Mouse (Mus musculus) liver, embryonic 14.5 days (tissue): ENCODE measurements around the gene Fam228b. TPM values are rescaled to one million over a fixed set of nuclear protein-coding genes. Genes with fewer than 3 reads are reported as not detected.
A peak's percentile ranks its signal among the peaks of the same experiment; 100 is the strongest.

Source experiments
- ATAC-seq: fragments of 200-750 bp; cut with Nextera tagmentation; 2 replicates; pipeline ENCODE4 v1.8.0; 2017; ENCODE audit warnings: moderate number of reproducible peaks, mild to moderate bottlenecking, moderate library complexity; ENCODE audit not compliant: insufficient read depth
- DNase-seq, 3 experiments: peaks; one replicate each; pipeline ENCODE4 v3.0.0-alpha.2; 2012 to 2013; ENCODE audit warnings: low read depth in 3 of 3, low spot score in 3 of 3
- H3K27ac ChIP-seq: fragments of 300-500 bp; sonication (generic); 2 replicates; pipeline ENCODE4 v1.5.1; 2014; ENCODE audit warnings: moderate library complexity, mild to moderate bottlenecking, control low read depth, inconsistent platforms
- H3K27me3 ChIP-seq: fragments of 300-500 bp; sonication (generic); 2 replicates; pipeline ENCODE4 v1.6.1; 2014; ENCODE audit warnings: mild to moderate bottlenecking, low read length, moderate library complexity; ENCODE audit not compliant: control insufficient read depth, insufficient read depth
- H3K36me3 ChIP-seq: fragments of 300-500 bp; sonication (generic); replicated peaks from 2 replicates; pipeline ENCODE4 v1.6.1; 2014; ENCODE audit warnings: low read depth; ENCODE audit not compliant: control insufficient read depth, insufficient read depth
- H3K4me1 ChIP-seq, 2 experiments: fragments of 200-500 bp in 1 of 2; fragments of 300-500 bp in 1 of 2; sonication (generic) in 1 of 2; replicated peaks; 2 replicates each; pipeline ENCODE4 v1.6.1; 2012 to 2014; ENCODE audit warnings: antibody characterized with exemption in 1 of 2, inconsistent platforms in 1 of 2, low read length in 1 of 2; ENCODE audit not compliant: control insufficient read depth in 2 of 2, insufficient read depth in 2 of 2
- H3K4me2 ChIP-seq: fragments of 300-500 bp; sonication (generic); 2 replicates; pipeline ENCODE4 v1.6.1; 2014; ENCODE audit warnings: low read depth, mild to moderate bottlenecking, control low read depth, moderate library complexity
- H3K4me3 ChIP-seq, 2 experiments: fragments of 200-500 bp in 1 of 2; fragments of 300-500 bp in 1 of 2; sonication (generic) in 1 of 2; 2 replicates each; pipeline ENCODE4 v1.5.1; 2012 to 2014; ENCODE audit warnings: low read depth in 2 of 2, low read length in 2 of 2, mild to moderate bottlenecking in 2 of 2, control low read depth in 1 of 2, inconsistent platforms in 1 of 2, moderate library complexity in 1 of 2; ENCODE audit not compliant: insufficient read depth in 1 of 2
- H3K9ac ChIP-seq: fragments of 300-500 bp; sonication (generic); replicated peaks from 2 replicates; pipeline ENCODE4 v1.6.1; 2014; ENCODE audit warnings: mild to moderate bottlenecking, control low read depth, moderate library complexity
- H3K9me3 ChIP-seq: fragments of 300-500 bp; sonication (generic); 2 replicates; pipeline ENCODE4 v1.6.1; 2016; ENCODE audit warnings: low read length, mixed read lengths; ENCODE audit not compliant: control insufficient read depth
- CTCF ChIP-seq: IDR thresholded peaks from 2 replicates; pipeline ENCODE4 v1.5.1; 2016; ENCODE audit warnings: antibody characterized with exemption, low read depth, control low read depth
- EP300 ChIP-seq: IDR thresholded peaks from 2 replicates; pipeline ENCODE4 v1.6.1; 2016; ENCODE audit warnings: antibody characterized with exemption, low read depth
- WGBS: fragments of 180-500 bp; shearing (Covaris S2); extraction: QIAGEN DNeasy Blood & Tissue Kit; methylation state at CpG from one replicate; pipeline ENCODE4 v1.1.7; 2014; ENCODE audit not compliant: insufficient replicate concordance; 5-methylcytosine and 5-hydroxymethylcytosine counted together
- polyA plus RNA-seq, 2 experiments: library from polyadenylated mRNA; depleted of rRNA in 1 of 2; stranded (reverse) in 1 of 2; unstranded in 1 of 2; fragments of >200 nt; fragmentation: Nextera tagmentation in 1 of 2; extraction: Ambion mirVana in 1 of 2; gene quantifications; 2 replicates each; pipeline versions ENCODE4 v1.2.1 to v1.2.3; 2012 to 2014

Fam228b gene
- polyA plus RNA-seq, 2 experiments = 0.73 to 1.0 TPM

DNA sequence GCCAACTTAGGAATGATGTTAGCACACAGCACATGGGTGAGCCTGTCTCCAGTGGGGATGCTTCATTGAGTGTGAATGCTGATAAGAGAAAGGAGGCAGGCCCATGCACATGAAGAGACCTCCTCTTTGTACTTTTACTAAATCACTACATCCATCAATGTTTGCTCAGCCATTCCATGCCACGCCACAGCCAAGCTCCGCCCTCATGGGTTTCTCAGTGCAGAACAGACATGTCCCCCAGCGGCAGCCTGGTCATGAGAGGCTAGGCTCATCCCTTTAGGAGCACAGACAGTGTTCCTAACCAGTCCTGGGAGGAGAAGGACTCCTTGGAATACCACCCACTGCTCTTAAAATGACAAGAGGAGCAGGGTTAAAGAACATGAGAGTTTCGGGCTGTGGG lies 37.4 kb downstream of the Fam228b start:
- no peak for ATAC-seq
- TF ChIP-seq CTCF (no peak), EP300 (no peak)
- no peaks in the 10 kb centered on the region for H3K9me3 ChIP-seq

DNA sequence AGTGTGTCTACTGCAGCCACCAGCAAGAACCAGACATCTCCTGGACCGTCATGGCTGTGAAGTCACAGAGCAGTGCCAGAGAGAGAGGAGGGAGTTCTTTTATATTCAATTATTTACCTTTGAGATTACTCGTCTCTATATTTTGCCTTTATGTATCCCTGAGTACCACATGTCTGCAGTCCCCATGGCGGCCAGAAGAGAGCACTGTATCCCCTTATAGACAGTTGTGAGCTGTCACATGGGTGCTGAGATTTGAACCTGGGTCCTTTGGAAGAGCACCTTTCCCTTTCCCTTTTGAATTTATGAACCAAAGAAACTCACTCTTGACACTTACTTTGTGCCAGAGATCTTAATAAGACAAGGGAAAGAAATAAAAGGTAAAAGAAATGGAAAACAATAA lies 39.9 kb downstream of the Fam228b start:
- 74% methylated on average over 3 of the region's 3 CpGs for WGBS
- Histone ChIP-seq H3K4me2 (no peak overlapping the region), H3K36me3 (no peaks in the 10 kb centered on the region), H3K4me3 (no peak overlapping the region), H3K9me3 (no peaks in the 10 kb centered on the region), H3K9ac (no peak overlapping the region), H3K27me3 (no peaks in the 10 kb centered on the region), H3K4me1 (no peaks in the 10 kb centered on the region), H3K27ac (no peak overlapping the region)
- no peak for ATAC-seq
- DNase-seq = no peak
- no peak for TF ChIP-seq EP300
- TF ChIP-seq CTCF = peak; percentile 46

More for the DNA sequence above, 37.4 kb downstream of the Fam228b start:
- no peaks in the 10 kb centered on the region for H3K27me3 ChIP-seq
- H3K4me1 ChIP-seq = no peaks in the 10 kb centered on the region
- H3K27ac ChIP-seq = no peak overlapping the region
- no peak for DNase-seq
- H3K36me3 ChIP-seq = no peaks in the 10 kb centered on the region
- no peak overlapping the region for H3K9ac ChIP-seq
- 52% methylated on average over 4 of the region's 4 CpGs for WGBS
- H3K4me3 ChIP-seq = no peak overlapping the region
- H3K4me2 ChIP-seq = no peak overlapping the region

- 45% methylated on average over 17 of the region's 17 CpGs for WGBS
- H3K36me3 ChIP-seq = no peaks in the 10 kb centered on the region
- H3K27me3 ChIP-seq = no peaks in the 10 kb centered on the region
- H3K4me2 ChIP-seq = peak overlapping the region; percentile 55
- peak overlapping the region; percentile 4 for H3K27ac ChIP-seq
- H3K4me3 ChIP-seq = peak overlapping the region; percentile 36 to 50
- no peaks in the 10 kb centered on the region for H3K9me3 ChIP-seq
- ATAC-seq = peak; percentile 74
- peak; percentile 62 to 80 (median 68) for DNase-seq
- TF ChIP-seq EP300 (no peak), CTCF (peak; percentile 74)
- no peak overlapping the region for H3K9ac ChIP-seq
- peaks cover 28 to 47% of the 10 kb centered on the region in 2 experiments for H3K4me1 ChIP-seq
Measured at GRCm38 (mm10) chr12:4719762-4720754, 49.0 kb downstream of the Fam228b start.

DNA sequence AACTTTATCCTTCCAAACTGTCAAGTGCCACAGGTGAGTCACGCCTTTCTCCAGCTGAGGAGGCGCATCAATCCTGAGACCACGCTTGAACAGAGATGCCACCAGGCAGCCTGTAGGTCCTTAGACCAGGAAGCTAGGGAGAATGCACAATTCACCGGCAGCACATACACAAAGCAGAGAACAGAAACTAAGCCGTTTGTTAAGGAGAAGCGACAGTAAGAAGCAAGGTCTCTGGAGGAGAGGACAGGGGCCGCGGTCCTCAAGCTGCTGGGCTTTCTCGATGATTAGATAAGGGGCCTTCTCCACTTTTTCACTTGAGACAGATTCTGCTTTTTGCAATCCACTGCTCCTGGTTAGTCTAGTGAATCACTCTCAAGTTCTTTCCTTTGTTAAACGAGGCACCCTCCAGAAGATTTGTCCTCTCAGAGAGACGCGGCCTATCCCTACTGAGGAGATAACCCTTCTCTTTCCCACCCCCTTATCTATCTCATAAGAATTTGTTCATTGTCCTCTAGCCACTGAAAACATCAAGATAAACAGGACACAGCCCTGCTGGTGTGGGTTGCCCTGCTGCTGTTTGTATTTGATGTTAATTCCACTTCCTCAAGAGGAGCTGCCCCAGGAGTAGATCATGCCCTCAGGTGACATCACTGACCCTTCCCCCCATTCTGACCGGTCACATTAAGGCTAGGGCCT lies 49.9 kb downstream of the Fam228b start:
- H3K4me2 ChIP-seq = peak overlapping the region; percentile 55
- no peak overlapping the region; the same call in 1 of the 2 replicates for H3K9ac ChIP-seq
- TF ChIP-seq CTCF (no peak), EP300 (no peak)
- peaks cover 34 to 51% of the 10 kb centered on the region in 2 experiments for H3K4me1 ChIP-seq
- 23% methylated on average over 13 of the region's 13 CpGs for WGBS
- H3K27ac ChIP-seq = peak overlapping the region; percentile 4
- no peaks in the 10 kb centered on the region for H3K36me3 ChIP-seq
- H3K9me3 ChIP-seq = no peaks in the 10 kb centered on the region
- DNase-seq (peak in 1 of 3 experiments; percentile 23), ATAC-seq (peak; percentile 19)
- peak overlapping the region; percentile 26 to 36; a peak in 3 of 4 replicates for H3K4me3 ChIP-seq
- H3K27me3 ChIP-seq = no peaks in the 10 kb centered on the region
